Mouse (Mus musculus): ENCODE data around the gene Eps8.

The Eps8 gene

DNA sequence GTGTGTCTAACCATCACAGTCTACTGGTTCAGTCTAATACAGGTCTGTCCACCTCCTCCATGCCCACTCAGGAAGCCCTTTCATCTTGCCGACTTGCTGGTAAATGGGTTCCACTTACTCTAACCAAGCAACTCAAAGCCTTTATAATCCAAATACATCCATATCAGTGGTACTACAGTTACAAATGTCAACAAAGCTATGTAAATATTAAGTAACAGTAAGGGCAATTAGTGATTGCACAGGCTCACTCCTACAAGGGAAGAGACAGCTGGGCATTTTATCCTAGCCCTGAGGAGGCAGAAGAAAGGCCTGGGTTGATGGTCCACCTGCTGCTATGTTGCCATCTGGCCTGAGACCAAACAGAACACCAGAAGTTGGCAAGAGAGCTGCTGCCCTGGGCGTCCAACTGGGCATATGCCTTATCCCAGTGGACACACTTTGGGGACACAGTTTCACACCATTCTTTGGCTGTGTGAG is 42.6 kb downstream of the Eps8 start:
- no peak for DNase-seq (ENCODE audit: low spot score)

GRCm38 (mm10) chr6:137608160-137608930 is 46.3 kb downstream of the Eps8 start:
- no peak for DNase-seq (ENCODE audit: low spot score)

GRCm38 (mm10) chr6:137606541-137606940 is 48.1 kb downstream of the Eps8 start:
- DNase-seq (ENCODE audit: low spot score), result no peak

DNA sequence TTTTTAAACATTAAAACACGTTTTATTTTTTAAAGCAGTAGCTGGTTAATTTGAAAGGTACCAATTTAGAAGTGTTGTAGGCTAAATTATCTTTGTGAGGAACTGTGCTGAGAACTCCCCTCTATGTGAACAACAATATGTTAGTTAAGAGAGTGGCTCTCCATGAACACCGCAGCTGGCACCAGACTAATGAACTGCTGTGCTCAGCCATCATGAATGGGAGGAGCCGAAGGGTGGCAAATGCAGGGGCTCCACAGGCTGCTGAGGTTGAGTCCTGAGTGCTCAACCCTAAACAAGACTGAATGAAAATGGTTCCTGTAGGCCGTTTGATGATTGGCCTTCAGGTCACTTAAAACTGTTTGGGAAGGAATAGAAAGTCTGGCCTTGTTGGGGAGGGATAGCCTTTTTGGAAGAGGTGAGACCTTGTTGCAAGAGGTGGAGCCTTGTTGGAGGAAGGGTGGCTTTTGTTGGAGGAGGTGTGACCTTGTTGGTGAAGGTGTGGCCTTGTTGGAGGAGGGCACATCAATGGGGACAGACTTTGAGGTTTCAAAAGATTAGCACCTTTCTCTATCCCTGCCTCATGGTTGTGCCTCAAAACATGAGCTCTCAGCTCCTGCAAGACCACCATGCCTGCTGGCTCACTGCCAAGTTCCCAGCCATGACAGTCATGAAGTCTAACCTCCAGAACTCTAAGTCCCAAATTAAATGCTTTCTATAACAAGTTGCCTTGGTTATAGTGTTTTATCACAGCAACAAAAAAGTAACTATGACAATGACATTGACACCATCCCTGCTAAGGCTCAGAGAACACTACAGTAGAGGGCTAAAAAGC is 50.0 kb downstream of the Eps8 start:
- no peak for DNase-seq (ENCODE audit: low spot score)

DNA sequence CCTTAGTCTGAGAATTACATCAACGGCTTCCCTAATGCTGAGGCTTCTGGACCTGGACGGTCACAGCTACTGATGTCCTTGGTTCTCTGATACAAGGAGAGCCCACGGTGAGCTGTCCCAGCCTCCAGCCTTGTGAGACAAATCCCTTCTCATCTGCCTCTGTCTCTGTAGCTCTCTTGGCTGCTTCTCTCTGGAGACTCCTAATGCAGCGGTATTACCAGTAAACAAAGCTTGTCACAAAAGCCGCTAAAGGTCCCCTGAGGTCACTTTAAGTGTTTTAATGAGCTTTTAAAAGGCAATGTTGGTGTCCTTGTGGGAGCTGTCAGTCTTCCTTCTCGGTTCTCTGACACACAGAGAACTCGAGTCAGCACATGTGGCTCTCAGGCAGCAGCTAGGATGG is 56.4 kb downstream of the Eps8 start:
- no peak for DNase-seq (ENCODE audit: low spot score)

GRCm38 (mm10) chr6:137597442-137598058 is 57.1 kb downstream of the Eps8 start:
- DNase-seq (ENCODE audit: low spot score), result no peak

- DNase-seq (ENCODE audit: low spot score), result no peak
These were observed 62.1 kb downstream of the Eps8 start for GRCm38 (mm10) chr6:137592582-137592981.

DNA sequence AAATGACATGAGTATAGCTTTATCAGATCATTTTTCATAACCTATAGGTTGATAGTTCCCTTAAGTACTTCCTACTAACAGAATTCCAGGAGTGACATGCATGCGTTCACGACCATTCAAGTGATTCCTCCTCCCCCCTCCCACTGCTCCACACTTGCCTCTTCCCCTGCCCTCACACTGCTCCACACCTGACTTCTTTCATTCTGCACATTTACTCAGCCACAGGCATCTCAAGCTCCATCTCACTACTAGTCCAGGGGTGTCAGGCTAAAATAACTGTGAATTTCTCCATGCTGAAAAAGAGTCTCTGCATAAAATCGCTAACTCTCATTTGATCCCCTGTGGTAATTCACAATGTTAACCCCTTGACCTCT is 65.4 kb downstream of the Eps8 start:
- no peak for DNase-seq (ENCODE audit: low spot score)

DNA sequence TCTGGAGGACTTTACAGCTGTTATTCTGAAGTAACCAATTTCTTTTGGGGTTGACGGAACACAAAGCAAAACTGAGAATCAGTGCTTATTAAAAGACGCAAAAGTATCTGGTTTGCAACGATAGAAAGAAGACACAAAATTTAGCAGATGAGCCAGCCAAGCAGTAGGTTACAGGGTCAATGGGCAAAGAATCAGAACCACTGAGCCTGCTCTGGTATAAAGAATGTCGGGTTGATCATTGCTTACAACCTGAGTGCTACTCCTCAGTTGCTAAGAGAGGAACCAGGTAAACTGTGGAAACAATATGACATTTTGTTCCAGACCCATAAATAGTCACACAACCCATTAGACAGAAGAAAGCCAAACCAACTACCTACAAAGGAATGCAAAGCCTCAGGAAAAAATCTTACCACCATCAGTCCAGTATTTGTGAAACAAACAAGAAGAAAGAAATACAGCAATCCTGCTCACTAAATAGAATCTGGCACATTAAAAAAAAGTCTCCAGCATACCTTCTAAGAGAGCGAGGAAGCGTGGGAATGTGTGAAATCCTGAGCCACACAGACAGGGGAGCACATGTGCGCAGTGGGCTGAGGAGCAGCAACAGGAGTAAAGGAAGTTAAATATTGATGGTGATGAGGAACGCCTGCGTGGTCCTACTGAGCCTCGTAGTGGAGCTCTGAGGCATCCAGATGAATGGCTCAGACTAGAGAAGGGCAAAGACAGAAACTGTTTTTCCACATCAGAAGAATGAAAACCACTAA is 66.0 kb downstream of the Eps8 start:
- DNase-seq (ENCODE audit: low spot score), result no peak

- DNase-seq (ENCODE audit: low spot score), result no peak
These were observed 66.8 kb downstream of the Eps8 start for GRCm38 (mm10) chr6:137587866-137588265.

DNA sequence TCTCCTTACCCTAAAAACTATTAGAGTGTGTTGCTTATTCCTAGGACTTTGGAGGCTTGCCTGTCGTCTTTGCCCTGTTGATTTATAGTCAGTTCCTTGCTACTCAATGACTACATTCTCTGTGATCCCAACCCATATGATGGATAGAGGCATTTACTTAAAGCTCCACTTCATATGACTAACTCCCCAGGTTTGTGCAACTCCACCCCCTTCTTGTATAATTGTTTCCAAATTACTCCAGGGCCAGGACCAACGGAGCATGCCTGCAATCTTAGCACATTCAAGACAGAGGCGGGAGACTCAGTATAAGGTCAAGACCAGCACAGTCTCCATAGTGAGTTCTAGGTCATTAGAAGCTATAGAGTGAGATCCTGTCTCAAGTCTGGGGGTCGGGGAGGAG is 69.4 kb downstream of the Eps8 start:
- DNase-seq (ENCODE audit: low spot score), result no peak

DNA sequence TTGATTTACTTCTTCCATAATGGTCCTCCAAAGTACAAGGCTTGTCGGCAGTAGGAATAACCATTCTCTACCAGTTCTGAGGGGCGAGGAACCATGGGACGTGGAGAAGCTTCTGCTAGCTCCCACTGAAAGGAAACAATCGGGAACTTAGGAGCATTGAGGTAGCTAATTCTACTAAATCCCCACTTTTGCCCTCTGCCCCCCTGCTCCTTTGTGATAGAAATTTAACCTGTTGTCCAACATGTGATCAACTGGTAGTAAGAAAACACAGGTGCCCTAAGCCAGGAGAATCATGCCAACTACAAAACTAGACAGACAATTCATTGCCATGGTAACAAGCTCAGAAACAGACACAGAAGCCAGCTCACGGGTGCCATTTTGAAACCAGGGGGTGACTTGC is 71.6 kb downstream of the Eps8 start:
- no peak for DNase-seq (ENCODE audit: low spot score)

DNA sequence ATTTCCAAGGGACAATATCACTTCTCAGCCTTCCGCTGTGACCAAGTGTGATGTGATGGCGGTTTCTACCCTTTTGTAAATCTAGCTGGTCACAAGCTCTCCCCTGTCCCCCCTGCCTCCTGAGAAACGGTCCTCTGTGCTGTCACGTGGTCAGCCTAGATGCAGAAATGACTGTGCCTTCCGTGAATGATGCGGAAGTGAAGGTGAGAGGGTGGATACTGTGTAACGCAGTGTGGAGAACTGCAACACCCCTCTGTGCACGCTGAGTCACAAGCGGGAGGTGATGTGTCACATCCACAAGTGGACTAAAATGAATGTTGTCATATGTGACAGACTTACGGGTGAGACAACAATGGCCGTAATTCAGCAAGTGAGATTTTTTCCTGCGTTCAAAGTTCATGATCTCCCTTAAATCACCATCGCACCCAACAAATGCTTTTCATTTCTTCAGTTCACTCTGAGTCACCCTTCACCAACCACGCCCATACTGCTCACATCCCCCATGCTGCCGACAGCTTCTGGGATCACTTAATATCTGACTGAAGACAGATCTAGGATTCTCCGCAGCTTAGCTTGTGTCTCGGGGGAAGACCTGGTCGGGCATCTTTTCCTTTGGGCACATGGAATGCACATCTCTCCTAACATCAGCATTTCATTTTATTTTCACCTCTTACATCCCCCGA is 72.3 kb downstream of the Eps8 start:
- no peak for DNase-seq (ENCODE audit: low spot score)

DNA sequence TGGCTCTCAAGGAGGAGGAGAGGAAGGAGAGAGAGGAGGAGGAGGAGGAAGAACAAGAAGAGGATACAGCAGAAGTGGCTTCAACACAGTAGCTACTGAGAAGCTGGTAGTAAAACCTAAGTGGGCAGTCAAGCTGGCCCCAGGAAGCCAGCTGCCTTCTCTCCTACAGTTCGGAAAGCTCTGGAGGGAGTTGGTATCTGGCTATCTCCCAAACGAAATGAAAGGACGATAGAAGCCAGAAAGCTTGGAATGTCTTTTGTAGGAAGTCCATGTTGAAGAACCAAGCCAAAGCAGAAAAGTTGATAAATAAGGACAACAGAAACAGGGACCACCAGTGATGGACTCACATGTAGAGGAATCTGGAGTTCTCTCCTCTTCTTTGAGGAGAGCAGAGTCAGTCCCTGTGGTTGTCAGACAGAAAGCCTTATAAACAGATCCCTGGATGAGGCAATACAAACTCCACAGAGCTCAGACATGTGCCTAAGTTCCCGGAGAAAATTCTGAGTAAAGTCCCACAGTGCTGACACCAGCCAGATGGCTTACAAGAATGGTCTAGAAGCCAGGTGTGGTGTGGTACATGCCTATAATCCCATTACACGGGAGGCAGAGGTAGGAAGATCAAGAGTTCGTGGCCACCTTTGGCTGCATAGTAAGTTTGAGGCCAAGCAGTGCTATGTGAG is 73.2 kb downstream of the Eps8 start:
- DNase-seq (ENCODE audit: low spot score), result no peak

- DNase-seq (ENCODE audit: low spot score), result no peak
These were observed 74.2 kb downstream of the Eps8 start for GRCm38 (mm10) chr6:137580503-137580902.

DNA sequence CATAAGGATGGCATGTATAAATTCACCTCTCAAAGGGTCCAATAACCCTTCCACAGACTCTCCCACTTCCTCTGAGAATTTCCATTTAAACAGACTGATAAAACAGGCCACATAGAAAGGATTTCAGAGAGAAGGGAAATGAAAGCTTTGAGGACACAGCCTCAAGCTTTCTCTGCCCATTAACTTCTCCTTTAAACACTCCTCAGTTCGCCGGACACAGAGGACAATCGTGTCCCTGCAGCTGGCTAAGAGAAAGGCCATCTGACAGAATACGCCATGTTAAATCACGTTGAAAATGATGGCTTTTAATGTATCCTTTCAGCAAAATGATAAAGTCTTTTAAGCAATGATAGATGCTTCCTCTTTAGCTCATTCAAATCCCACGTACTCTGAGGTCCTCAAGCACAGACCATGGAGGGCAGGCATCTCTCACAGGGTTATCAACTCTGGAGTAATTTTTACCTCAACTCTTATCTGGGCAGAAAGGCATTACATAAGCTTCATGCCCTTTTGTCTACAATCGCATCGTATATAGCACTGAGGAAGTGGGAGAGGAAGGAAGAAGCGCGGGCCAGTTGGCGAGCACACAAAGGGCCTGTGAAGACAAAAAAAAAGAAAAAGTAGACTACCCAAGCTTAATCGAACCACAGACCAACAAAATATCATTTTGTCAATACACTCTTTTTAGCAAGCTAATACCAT is 77.9 kb downstream of the Eps8 start:
- no peak for DNase-seq (ENCODE audit: low spot score)

GRCm38 (mm10) chr6:137576091-137576490 is 78.6 kb downstream of the Eps8 start:
- no peak for DNase-seq (ENCODE audit: low spot score)

DNA sequence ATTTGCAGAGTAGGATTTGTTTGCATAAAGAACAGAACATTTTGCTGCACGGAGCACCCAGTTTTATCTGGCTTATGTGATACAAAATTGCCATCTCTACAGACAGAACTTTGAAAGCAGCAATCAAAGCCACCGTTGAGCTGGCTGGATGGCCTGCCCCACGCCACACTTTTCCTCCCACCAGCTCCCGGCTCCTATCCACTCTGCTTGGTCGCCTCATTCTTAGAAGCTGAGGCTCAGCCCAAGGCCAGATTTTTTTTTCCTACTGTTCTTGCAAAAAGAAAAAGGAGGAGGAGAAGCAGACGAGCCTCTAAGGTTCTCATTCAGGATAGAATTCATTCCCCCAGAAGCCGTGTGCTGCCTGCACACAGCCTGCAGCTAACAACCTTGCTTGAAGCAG is 80.8 kb downstream of the Eps8 start:
- DNase-seq (ENCODE audit: low spot score), result no peak

GRCm38 (mm10) chr6:137570718-137571131 is 84.0 kb downstream of the Eps8 start:
- no peak for DNase-seq (ENCODE audit: low spot score)

DNA sequence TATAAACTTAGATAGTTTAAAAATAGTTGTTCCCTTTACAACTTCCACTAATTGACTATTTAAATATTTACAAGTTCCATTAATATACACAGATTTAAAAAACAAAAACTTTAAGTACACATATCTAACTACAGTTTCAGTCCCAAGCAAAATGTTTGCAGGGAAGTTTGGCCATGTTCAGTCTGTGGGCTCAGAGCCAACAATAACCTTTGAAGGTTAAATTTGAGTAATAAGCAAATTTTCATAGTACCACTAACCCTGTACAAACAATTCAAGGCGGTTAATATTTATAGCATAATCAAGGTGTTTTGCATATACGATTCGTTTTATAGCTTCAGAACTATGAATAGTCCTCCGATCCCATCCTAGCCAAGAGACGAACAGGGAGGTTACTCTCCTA is 84.7 kb downstream of the Eps8 start:
- DNase-seq (ENCODE audit: low spot score), result no peak

Data from spleen, adult 12 weeks (tissue).